Comparison of ENCODE assay signal across 7 mouse cellular contexts in genomic region chr1:177444483-177444810, GRCm38 (mm10). TPM values are rescaled to one million over a fixed set of nuclear protein-coding genes. Genes with fewer than 3 reads are reported as not detected.
A peak's percentile ranks its signal among the peaks of the same experiment; 100 is the strongest.
DNase-seq lines count a peak whose midpoint lies in the region; ATAC-seq and TF ChIP-seq lines count a peak whose summit lies in the region.

No protein-coding gene starts in this region.

- H3K36me3 ChIP-seq in lung, embryonic 14.5 days (ENCODE audit: insufficient read depth), result peaks cover 21% of the 10 kb centered on the region
- H3K36me3 ChIP-seq in hindbrain, embryonic 16.5 days (ENCODE audit: control insufficient read depth, insufficient read depth, low read length), result no peaks in the 10 kb centered on the region
- peaks cover 14% of the 10 kb centered on the region for H3K36me3 ChIP-seq in midbrain, embryonic 13.5 days

- H3K9me3 ChIP-seq in lung, embryonic 14.5 days (ENCODE audit: low read depth, low read length), result no peaks in the 10 kb centered on the region
- no peaks in the 10 kb centered on the region for H3K9me3 ChIP-seq in hindbrain, embryonic 16.5 days (ENCODE audit: control insufficient read depth, low read length)
- H3K9me3 ChIP-seq in midbrain, embryonic 13.5 days, result no peaks in the 10 kb centered on the region

- H3K9ac ChIP-seq in lung, embryonic 14.5 days, result peak overlapping the region; percentile 20; the same call in 1 of the 2 replicates
- peak overlapping the region; percentile 43; the same call in 1 of the 2 replicates for H3K9ac ChIP-seq in hindbrain, embryonic 16.5 days (ENCODE audit: low read depth, low read length)
- peak overlapping the region; percentile 93 for H3K9ac ChIP-seq in midbrain, embryonic 13.5 days (replicated peaks)

- no peak for ATAC-seq in lung, embryonic 14.5 days (ENCODE audit: insufficient read depth)
- no peak for ATAC-seq in hindbrain, embryonic 16.5 days
- no peak for ATAC-seq in midbrain, embryonic 13.5 days

- H3K4me1 ChIP-seq in lung, embryonic 14.5 days (ENCODE audit: insufficient read depth), result peaks cover 9% of the 10 kb centered on the region
- H3K4me1 ChIP-seq in hindbrain, embryonic 16.5 days (ENCODE audit: control insufficient read depth, insufficient read depth, low read depth, low read length), result peaks cover 29% of the 10 kb centered on the region
- H3K4me1 ChIP-seq in midbrain, embryonic 13.5 days (replicated peaks), result peaks cover 64% of the 10 kb centered on the region

- peak; percentile 46 for DNase-seq in lung, embryonic 14.5 days
- no peak for DNase-seq in lung, postnatal 14 days
- peak; percentile 77 for DNase-seq in embryo, embryonic 10.5 days (ENCODE audit: low spot score)
- DNase-seq in thymus, postnatal 25 days, result no peak
- DNase-seq in ovary, postnatal 10 days (ENCODE audit: low spot score), result no peak

- no peak overlapping the region for H3K27ac ChIP-seq in lung, embryonic 14.5 days (ENCODE audit: low read depth)
- peak overlapping the region; percentile 97 for H3K27ac ChIP-seq in hindbrain, embryonic 16.5 days (ENCODE audit: low read depth, low read length)
- H3K27ac ChIP-seq in midbrain, embryonic 13.5 days, result peak overlapping the region; percentile 99

- 22% methylated on average over 3 of the region's 3 CpGs for WGBS in lung, embryonic 14.5 days
- WGBS in hindbrain, embryonic 16.5 days, result 16% methylated on average over 3 of the region's 3 CpGs
- under 1% methylated on average over 3 of the region's 3 CpGs for WGBS in midbrain, embryonic 13.5 days

- no peaks in the 10 kb centered on the region for H3K27me3 ChIP-seq in lung, embryonic 14.5 days (ENCODE audit: insufficient read depth, low read length)
- no peaks in the 10 kb centered on the region for H3K27me3 ChIP-seq in hindbrain, embryonic 16.5 days (replicated peaks; ENCODE audit: control insufficient read depth, insufficient read depth, low read length)
- H3K27me3 ChIP-seq in midbrain, embryonic 13.5 days, result no peaks in the 10 kb centered on the region

- no peak for TF ChIP-seq CTCF in lung, embryonic 14.5 days (IDR thresholded peaks at IDR 0.05; ENCODE audit: low read depth)

- peak overlapping the region; percentile 92 for H3K4me2 ChIP-seq in lung, embryonic 14.5 days
- peak overlapping the region; percentile 92 for H3K4me2 ChIP-seq in hindbrain, embryonic 16.5 days (ENCODE audit: low read length)
- H3K4me2 ChIP-seq in midbrain, embryonic 13.5 days (replicated peaks), result peak overlapping the region; percentile 82

- H3K4me3 ChIP-seq in lung, embryonic 14.5 days (ENCODE audit: low read depth, low read length), result peak overlapping the region; percentile 74
- peak overlapping the region; percentile 92 for H3K4me3 ChIP-seq in hindbrain, embryonic 16.5 days (ENCODE audit: low read length)
- peak overlapping the region; percentile 86 for H3K4me3 ChIP-seq in midbrain, embryonic 13.5 days (replicated peaks)

RNA-seq across cellular contexts. Expression of gene Zbtb18, which starts 2.3 kb away (rescaled TPM):
- polyA plus RNA-seq in lung, embryonic 14.5 days (2014; fragmentation: Nextera tagmentation; extraction: Ambion mirVana), result 2.1 and 3.0 TPM in 2 replicates
- polyA plus RNA-seq in hindbrain, embryonic 16.5 days (2015; fragmentation: Nextera tagmentation; extraction: Ambion mirVana), result 10.5 and 15.4 TPM in 2 replicates
- 14.0 and 20.6 TPM in 2 replicates for polyA plus RNA-seq in midbrain, embryonic 13.5 days (2015; fragmentation: Nextera tagmentation; extraction: Ambion mirVana)

Comparison
In these comparisons a context has a peak if more than half of its experiments do, and no peak if none do; other contexts are left out.
1. DNase-seq: peak in lung, embryonic 14.5 days (single experiment) and embryo, embryonic 10.5 days (single experiment); none in lung, postnatal 14 days (single experiment), thymus, postnatal 25 days (single experiment) and ovary, postnatal 10 days (single experiment).
2. H3K9ac ChIP-seq: peak in every context shown above with its lines; median percentile 93 in midbrain, embryonic 13.5 days; 43 in hindbrain, embryonic 16.5 days; 20 in lung, embryonic 14.5 days.
3. Peak in every context shown above with its lines, with median percentiles within 50 percentile points of each other: H3K4me2 ChIP-seq and H3K4me3 ChIP-seq.